Mouse (Mus musculus) cortical plate, adult 2 months (tissue): ENCODE results near the gene Enox1.

ENCODE experiments used
- CTCF ChIP-seq: fragments of 200-500 bp; IDR thresholded peaks from 2 replicates; pipeline ENCODE4 v1.5.1; 2011; ENCODE audit warnings: mild to moderate bottlenecking, control low read depth, low read length; ENCODE audit not compliant: insufficient read depth; ENCODE audit errors: extremely low read depth
- POLR2A ChIP-seq: fragments of 200-500 bp; IDR thresholded peaks from 2 replicates; pipeline ENCODE4 v1.6.1; 2011; ENCODE audit warnings: mild to moderate bottlenecking, low read length, control low read depth; ENCODE audit not compliant: insufficient read depth; ENCODE audit errors: extremely low read depth

- TF ChIP-seq CTCF (no peak), POLR2A (no peak)
Measured at GRCm38 (mm10) chr14:77389276-77389675, 232.7 kb downstream of the Enox1 start.
